Mouse (Mus musculus) lung, postnatal 0 days (tissue): ENCODE measurements around the gene Sobp. TPM values are rescaled to one million over a fixed set of nuclear protein-coding genes. Genes with fewer than 3 reads are reported as not detected.

Source experiments
- ATAC-seq: fragments of 200-750 bp; cut with Nextera tagmentation; 2 replicates; pipeline ENCODE4 v1.8.0; 2017; ENCODE audit warnings: moderate library complexity
- DNase-seq: peaks from one replicate; pipeline ENCODE4 v3.0.0-alpha.2; 2016; ENCODE audit warnings: low spot score
- H3K27ac ChIP-seq: fragments of 300-500 bp; sonication (generic); 2 replicates; pipeline ENCODE4 v1.5.1; 2014; ENCODE audit warnings: antibody characterized with exemption, mild to moderate bottlenecking, low read length, mixed read lengths
- H3K27me3 ChIP-seq: fragments of 300-500 bp; sonication (generic); replicated peaks from 2 replicates; pipeline ENCODE4 v1.6.1; 2014; ENCODE audit warnings: low read length, mixed read lengths; ENCODE audit not compliant: insufficient read depth
- H3K36me3 ChIP-seq: fragments of 300-500 bp; sonication (generic); 2 replicates; pipeline ENCODE4 v1.6.1; 2014; ENCODE audit warnings: low read length, mixed read lengths; ENCODE audit not compliant: insufficient read depth
- H3K4me1 ChIP-seq: fragments of 300-500 bp; sonication (generic); 2 replicates; pipeline ENCODE4 v1.6.1; 2014; ENCODE audit warnings: antibody characterized with exemption, low read depth, low read length, mixed read lengths; ENCODE audit not compliant: insufficient read depth
- H3K4me2 ChIP-seq: fragments of 300-500 bp; sonication (generic); replicated peaks from 2 replicates; pipeline ENCODE4 v1.6.1; 2014; ENCODE audit warnings: low read depth, mild to moderate bottlenecking, low read length, moderate library complexity, mixed read lengths
- H3K4me3 ChIP-seq: fragments of 300-500 bp; sonication (generic); 2 replicates; pipeline ENCODE4 v1.5.1; 2014; ENCODE audit warnings: low read depth, low read length
- H3K9ac ChIP-seq: fragments of 300-500 bp; sonication (generic); replicated peaks from 2 replicates; pipeline ENCODE4 v1.6.1; 2014; ENCODE audit warnings: low read depth, mild to moderate bottlenecking
- H3K9me3 ChIP-seq: fragments of 300-500 bp; sonication (generic); 2 replicates; pipeline ENCODE4 v1.6.1; 2016; ENCODE audit warnings: low read length, mixed read lengths
- CTCF ChIP-seq: IDR thresholded peaks from 2 replicates; pipeline ENCODE4 v1.5.1; 2016; ENCODE audit warnings: antibody characterized with exemption, mild to moderate bottlenecking
- EP300 ChIP-seq: IDR thresholded peaks from 2 replicates; pipeline ENCODE4 v1.6.1; 2016; ENCODE audit warnings: antibody characterized with exemption, mild to moderate bottlenecking, control low read depth
- WGBS: fragments of 180-500 bp; shearing (Covaris S2); extraction: QIAGEN DNeasy Blood & Tissue Kit; methylation state at CpG from one replicate; pipeline ENCODE4 v1.1.7; 2014; 5-methylcytosine and 5-hydroxymethylcytosine counted together
- polyA plus RNA-seq: library from polyadenylated mRNA; unstranded; fragments of >200 nt; fragmentation: Nextera tagmentation; extraction: Ambion mirVana; gene quantifications from 2 replicates; pipeline ENCODE4 v1.2.1, GENCODE M21; 2015

The Sobp gene
- polyA plus RNA-seq, 1 experiment from 2014 or later: 0.27 TPM

- no peak overlapping the region for H3K9ac ChIP-seq
- H3K4me2 ChIP-seq: no peak overlapping the region
- H3K9me3 ChIP-seq: no peaks in the 10 kb centered on the region
- H3K27ac ChIP-seq: no peak overlapping the region
- no peak for DNase-seq
- no peaks in the 10 kb centered on the region for H3K4me1 ChIP-seq
- H3K27me3 ChIP-seq: no peaks in the 10 kb centered on the region
- H3K4me3 ChIP-seq: no peak overlapping the region
- WGBS: 68% methylated on average over 11 of the region's 11 CpGs
- TF ChIP-seq EP300: no peak
- TF ChIP-seq CTCF: no peak
- H3K36me3 ChIP-seq: no peaks in the 10 kb centered on the region
- no peak for ATAC-seq
Observed at GRCm38 (mm10) chr10:43008116-43008515, 166.2 kb downstream of the Sobp start.

- 79% methylated on average over 4 of the region's 4 CpGs for WGBS
- Histone ChIP-seq H3K36me3 (no peaks in the 10 kb centered on the region), H3K9me3 (no peaks in the 10 kb centered on the region), H3K4me1 (no peaks in the 10 kb centered on the region), H3K27ac (no peak overlapping the region), H3K4me3 (no peak overlapping the region), H3K27me3 (no peaks in the 10 kb centered on the region), H3K4me2 (no peak overlapping the region), H3K9ac (no peak overlapping the region)
- no peak for DNase-seq
- TF ChIP-seq CTCF: 0 out of 2 replicates have a peak, but pooled peaks have one; percentile 11
- TF ChIP-seq EP300: no peak
- ATAC-seq: no peak
Observed at GRCm38 (mm10) chr10:43006534-43006933, 167.8 kb downstream of the Sobp start.

- Histone ChIP-seq H3K4me2 (no peak overlapping the region), H3K27me3 (no peaks in the 10 kb centered on the region), H3K9ac (no peak overlapping the region), H3K27ac (no peak overlapping the region), H3K36me3 (no peaks in the 10 kb centered on the region), H3K4me3 (no peak overlapping the region), H3K9me3 (no peaks in the 10 kb centered on the region), H3K4me1 (no peaks in the 10 kb centered on the region)
- DNase-seq (no peak), ATAC-seq (no peak)
- TF ChIP-seq CTCF (no peak), EP300 (no peak)
- 75% methylated on average over 7 of the region's 7 CpGs for WGBS
Observed at GRCm38 (mm10) chr10:43005677-43006076, 168.7 kb downstream of the Sobp start.

- WGBS: 78% methylated on average over 4 of the region's 4 CpGs
- H3K27me3 ChIP-seq: no peaks in the 10 kb centered on the region
- H3K9me3 ChIP-seq: no peaks in the 10 kb centered on the region
- H3K27ac ChIP-seq: no peak overlapping the region
- TF ChIP-seq EP300 (no peak), CTCF (no peak)
- no peak overlapping the region for H3K4me3 ChIP-seq
- no peak overlapping the region for H3K4me2 ChIP-seq
- DNase-seq (no peak), ATAC-seq (no peak)
- no peak overlapping the region for H3K9ac ChIP-seq
- no peaks in the 10 kb centered on the region for H3K36me3 ChIP-seq
- H3K4me1 ChIP-seq: no peaks in the 10 kb centered on the region
Observed at GRCm38 (mm10) chr10:43005031-43005430, 169.3 kb downstream of the Sobp start.

GRCm38 (mm10) chr10:43004174-43004734 lies 170.1 kb downstream of the Sobp start:
- H3K27me3 ChIP-seq: no peaks in the 10 kb centered on the region
- TF ChIP-seq EP300 (no peak), CTCF (peak; percentile 25)
- 89% methylated on average over 16 of the region's 16 CpGs for WGBS
- H3K36me3 ChIP-seq: no peaks in the 10 kb centered on the region
- no peak overlapping the region for H3K27ac ChIP-seq
- no peak for DNase-seq
- no peaks in the 10 kb centered on the region for H3K9me3 ChIP-seq
- H3K4me3 ChIP-seq: no peak overlapping the region
- no peak overlapping the region for H3K9ac ChIP-seq
- H3K4me1 ChIP-seq: no peaks in the 10 kb centered on the region
- no peak for ATAC-seq
- H3K4me2 ChIP-seq: no peak overlapping the region

- H3K4me2 ChIP-seq: peak overlapping the region; percentile 80
- no peak for ATAC-seq
- no peaks in the 10 kb centered on the region for H3K36me3 ChIP-seq
- no peak overlapping the region for H3K27ac ChIP-seq
- H3K4me1 ChIP-seq: no peaks in the 10 kb centered on the region
- H3K4me3 ChIP-seq: no peak overlapping the region
- H3K9ac ChIP-seq: no peak overlapping the region
- H3K27me3 ChIP-seq: no peaks in the 10 kb centered on the region
- peak; percentile 17 for DNase-seq
- H3K9me3 ChIP-seq: no peaks in the 10 kb centered on the region
- 9% methylated on average over 5 of the region's 5 CpGs for WGBS
- TF ChIP-seq EP300 (no peak), CTCF (no peak)
Observed at GRCm38 (mm10) chr10:43003466-43003757, 170.9 kb downstream of the Sobp start.
